28 mouse cellular contexts compared by ENCODE assay signal in the genomic region with DNA sequence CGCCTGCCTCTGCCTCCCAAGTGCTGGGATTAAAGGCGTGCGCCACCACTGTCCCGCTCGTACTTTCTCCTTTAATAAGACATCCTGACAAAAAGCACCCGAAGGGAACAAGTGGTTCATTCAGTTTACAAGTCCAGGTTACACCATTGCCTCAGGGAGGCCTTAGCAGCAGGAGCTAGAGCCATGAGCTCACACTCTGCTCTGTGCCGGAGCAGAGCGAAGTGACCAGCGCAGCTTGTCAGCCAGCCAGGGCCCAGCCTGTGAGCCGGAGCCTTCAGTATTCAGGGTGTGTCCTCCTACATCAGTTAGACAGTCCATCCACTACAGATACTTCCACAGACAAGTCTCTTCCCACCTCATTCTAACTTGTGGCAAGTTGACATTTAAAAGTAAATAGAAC. TPM values are rescaled to one million over a fixed set of nuclear protein-coding genes. Genes with fewer than 3 reads are reported as not detected.
A peak's percentile ranks its signal among the peaks of the same experiment; 100 is the strongest.
DNase-seq lines count a peak whose midpoint lies in the region; ATAC-seq and TF ChIP-seq lines count a peak whose summit lies in the region.
"Had no signal": no experiment of that assay in that cellular context is flagged by ENCODE, and none has a peak within 500 bp of the region (broad histone marks: within the 10 kb centered on the region; RNA-seq: fewer than 3 reads in every experiment).

No protein-coding gene starts in this region.

- TF ChIP-seq CTCF in gastrocnemius, adult 2 months (IDR thresholded peaks at IDR 0.05) = no peak

- DNase-seq in gastrocnemius, adult 2 months = peak; percentile 36
- DNase-seq in gastrocnemius, adult 8-10 months (ENCODE audit: low spot score in 2 of 2) = no peak
- DNase-seq in ES-CJ7 (ENCODE audit: low read depth, low spot score) = peak; percentile 8
- DNase-seq in cerebellum, adult 11-12 months = peak; percentile 13
- peak; percentile 14 to 16 for DNase-seq in cerebellum, postnatal 10 days
- DNase-seq in spleen, postnatal 10 days (ENCODE audit: low spot score in 2 of 2) = no peak
- DNase-seq in frontal cortex, postnatal 10 days (ENCODE audit: low spot score in 2 of 2) = no peak
- DNase-seq: adrenal gland, postnatal 10 days; embryo, embryonic 11 days; kidney, adult 18-20 months; liver, embryonic 13.5 days; lung, postnatal 36 days; retina, postnatal 1 day; right cerebral cortex, postnatal 25 days; thymus, postnatal 25 days had no signal

- H3K4me1 ChIP-seq in hindbrain, embryonic 16.5 days (ENCODE audit: control insufficient read depth, insufficient read depth, low read depth, low read length) = no peaks in the 10 kb centered on the region
- H3K4me1 ChIP-seq: embryonic facial prominence, embryonic 13.5 days; forebrain, embryonic 12.5 days; heart, embryonic 13.5 days; lung, embryonic 15.5 days; midbrain, embryonic 13.5 days had no signal

- no peak for ATAC-seq in hindbrain, embryonic 16.5 days
- ATAC-seq: activated CD4-positive, CD25-positive, alpha-beta regulatory T cell, adult 4 months; midbrain, embryonic 13.5 days; Patski had no signal

- no peaks in the 10 kb centered on the region for H3K36me3 ChIP-seq in hindbrain, embryonic 16.5 days (ENCODE audit: control insufficient read depth, insufficient read depth, low read length)
- H3K36me3 ChIP-seq: forebrain, embryonic 12.5 days; lung, embryonic 15.5 days; midbrain, embryonic 13.5 days had no signal

- H3K4me2 ChIP-seq in hindbrain, embryonic 16.5 days (ENCODE audit: low read length) = no peak overlapping the region
- H3K4me2 ChIP-seq: embryonic facial prominence, embryonic 13.5 days; forebrain, embryonic 12.5 days; heart, embryonic 13.5 days; liver, embryonic 13.5 days; lung, embryonic 15.5 days; midbrain, embryonic 13.5 days had no signal

- H3K9me3 ChIP-seq in hindbrain, embryonic 16.5 days (ENCODE audit: control insufficient read depth, low read length) = no peaks in the 10 kb centered on the region
- H3K9me3 ChIP-seq: embryonic facial prominence, embryonic 13.5 days; forebrain, embryonic 12.5 days; G1E; heart, embryonic 13.5 days; liver, embryonic 13.5 days; lung, embryonic 15.5 days; megakaryocyte, embryonic 14.5 days; midbrain, embryonic 13.5 days had no signal

- WGBS in hindbrain, embryonic 16.5 days = 91% methylated on average over 10 of the region's 10 CpGs

- no peak overlapping the region for H3K27ac ChIP-seq in gastrocnemius, adult 2 months
- no peak overlapping the region for H3K27ac ChIP-seq in hindbrain, embryonic 16.5 days (ENCODE audit: low read depth, low read length)
- H3K27ac ChIP-seq: embryonic facial prominence, embryonic 13.5 days; forebrain, embryonic 12.5 days; heart, embryonic 13.5 days; kidney, postnatal 0 days; left cerebral cortex, adult 2 months; liver, embryonic 13.5 days; lung, embryonic 15.5 days; midbrain, embryonic 13.5 days had no signal

- H3K27me3 ChIP-seq in hindbrain, embryonic 16.5 days (replicated peaks; ENCODE audit: control insufficient read depth, insufficient read depth, low read length) = no peaks in the 10 kb centered on the region
- H3K27me3 ChIP-seq: embryonic facial prominence, embryonic 13.5 days; forebrain, embryonic 12.5 days; heart, embryonic 13.5 days; liver, embryonic 13.5 days; lung, embryonic 15.5 days; megakaryocyte, embryonic 14.5 days; midbrain, embryonic 13.5 days; Patski had no signal

- no peak overlapping the region for H3K9ac ChIP-seq in hindbrain, embryonic 16.5 days (ENCODE audit: low read depth, low read length)
- H3K9ac ChIP-seq: embryonic facial prominence, embryonic 13.5 days; forebrain, embryonic 12.5 days; heart, embryonic 13.5 days; liver, embryonic 13.5 days; lung, embryonic 15.5 days; midbrain, embryonic 13.5 days had no signal

- H3K4me3 ChIP-seq in gastrocnemius, adult 2 months = no peak overlapping the region
- H3K4me3 ChIP-seq in hindbrain, embryonic 16.5 days (ENCODE audit: low read length) = no peak overlapping the region
- H3K4me3 ChIP-seq: embryonic facial prominence, embryonic 13.5 days; erythroblast, embryonic 14.5 days; forebrain, embryonic 12.5 days; heart, embryonic 13.5 days; left cerebral cortex, adult 2 months; liver, embryonic 13.5 days; lung, embryonic 15.5 days; megakaryocyte, embryonic 14.5 days; midbrain, embryonic 13.5 days had no signal

- intact Hi-C loops in gastrocnemius, adult 2 months (cut with DNase I) = no loop called here

RNA-seq across cellular contexts. Expression of a gene that starts 55.0 kb away (rescaled TPM):
- total RNA-seq in gastrocnemius, adult 2 months (2021) = 1 to 10 TPM; 2.6 to 4.7 TPM
- total RNA-seq in gastrocnemius, adult 8-10 months (2022) = 1 to 10 TPM; 3.2 to 4.9 (median 3.6) TPM
- polyA plus RNA-seq in hindbrain, embryonic 16.5 days (2015; fragmentation: Nextera tagmentation; extraction: Ambion mirVana) = 14.1 and 16.8 TPM in 2 replicates

Comparison
In these comparisons a context has a peak if more than half of its experiments do, and no peak if none do; other contexts are left out.
1. DNase-seq: peak in gastrocnemius, adult 2 months (single experiment), ES-CJ7 (single experiment), cerebellum, adult 11-12 months (single experiment) and cerebellum, postnatal 10 days (2 of 2); none in gastrocnemius, adult 8-10 months (0 of 2), spleen, postnatal 10 days (0 of 2) and frontal cortex, postnatal 10 days (0 of 2).